Mouse (Mus musculus) liver, adult 2 months (tissue): ENCODE results near the gene Cacna1i. TPM values are rescaled to one million over a fixed set of nuclear protein-coding genes. Genes with fewer than 3 reads are reported as not detected.

ENCODE experiments used
- DNase-seq: peaks from one replicate; pipeline ENCODE4 v3.0.0-alpha.2; 2011; ENCODE audit warnings: low read depth, low spot score; ENCODE audit errors: extremely low read depth
- H3K27ac ChIP-seq: fragments of 200-500 bp; replicated peaks from 2 replicates; pipeline ENCODE4 v1.5.1; 2012; ENCODE audit warnings: low read depth, mild to moderate bottlenecking, control low read depth, inconsistent platforms, low read length; ENCODE audit not compliant: insufficient read depth
- H3K27me3 ChIP-seq: fragments of 200-500 bp; 2 replicates; pipeline ENCODE4 v1.6.1; 2012; ENCODE audit warnings: mild to moderate bottlenecking, moderate library complexity, low read length, inconsistent platforms; ENCODE audit not compliant: control insufficient read depth, insufficient read depth
- H3K36me3 ChIP-seq: fragments of 200-500 bp; 2 replicates; pipeline ENCODE4 v1.6.1; 2012; ENCODE audit warnings: low read length, inconsistent platforms; ENCODE audit not compliant: control insufficient read depth, insufficient read depth
- H3K4me1 ChIP-seq: fragments of 200-500 bp; 2 replicates; pipeline ENCODE4 v1.6.1; 2011; ENCODE audit warnings: low read length; ENCODE audit not compliant: control insufficient read depth, insufficient read depth
- H3K4me3 ChIP-seq: fragments of 200-500 bp; 2 replicates; pipeline ENCODE4 v1.5.1; 2011; ENCODE audit warnings: low read depth, mild to moderate bottlenecking, control low read depth, low read length, moderate library complexity; ENCODE audit not compliant: insufficient read depth
- H3K79me2 ChIP-seq: fragments of 200-500 bp; 2 replicates; pipeline ENCODE4 v1.6.1; 2012; ENCODE audit warnings: inconsistent platforms, mild to moderate bottlenecking, low read length, moderate library complexity; ENCODE audit not compliant: control insufficient read depth, insufficient read depth
- H3K9ac ChIP-seq: fragments of 200-500 bp; 2 replicates; pipeline ENCODE4 v1.6.1; 2012; ENCODE audit warnings: low read depth, mild to moderate bottlenecking, control low read depth, inconsistent platforms, low read length
- CTCF ChIP-seq: fragments of 200-500 bp; IDR thresholded peaks from 2 replicates; pipeline ENCODE4 v1.5.1; 2011; ENCODE audit warnings: low read depth, low read length, control low read depth
- POLR2A ChIP-seq: fragments of 200-500 bp; IDR thresholded peaks from 2 replicates; pipeline ENCODE4 v1.6.1; 2011; ENCODE audit warnings: low read length, control low read depth; ENCODE audit not compliant: insufficient read depth; ENCODE audit errors: extremely low read depth
- WGBS: fragments of 180-500 bp; shearing (Covaris S2); methylation state at CpG from one replicate; pipeline ENCODE4 v1.1.7; 2018; 5-methylcytosine and 5-hydroxymethylcytosine counted together
- polyA plus RNA-seq: library from polyadenylated mRNA; depleted of rRNA; stranded (reverse); fragments of >200 nt; gene quantifications from 2 replicates; pipeline ENCODE4 v1.2.3, GENCODE M21; 2012
- total RNA-seq: library from RNA; depleted of rRNA; stranded (reverse); fragments of >200 nt; gene quantifications from 2 replicates; pipeline ENCODE4 v1.2.3, GENCODE M21; 2014

Cacna1i gene
- total and polyA plus RNA-seq, 2 experiments, result under 0.01 to 0.09 TPM

- no peak overlapping the region for H3K9ac ChIP-seq
- H3K36me3 ChIP-seq, result no peaks in the 10 kb centered on the region
- no peak for DNase-seq
- no peaks in the 10 kb centered on the region for H3K27me3 ChIP-seq
- H3K27ac ChIP-seq, result no peak overlapping the region
- H3K4me3 ChIP-seq, result no peak overlapping the region
- no peaks in the 10 kb centered on the region for H3K79me2 ChIP-seq
- TF ChIP-seq CTCF, result no peak
- no peak for TF ChIP-seq POLR2A
- H3K4me1 ChIP-seq, result no peaks in the 10 kb centered on the region
- WGBS, result 20% methylated on average over 11 of the region's 11 CpGs
Measured at GRCm38 (mm10) chr15:80318543-80319255, 31.7 kb downstream of the Cacna1i start.

GRCm38 (mm10) chr15:80319315-80319714, 32.3 kb downstream of the Cacna1i start:
- H3K79me2 ChIP-seq, result no peaks in the 10 kb centered on the region
- no peak for TF ChIP-seq CTCF
- no peak for TF ChIP-seq POLR2A
- no peaks in the 10 kb centered on the region for H3K27me3 ChIP-seq
- H3K4me1 ChIP-seq, result no peaks in the 10 kb centered on the region
- H3K27ac ChIP-seq, result no peak overlapping the region
- DNase-seq, result no peak
- WGBS, result 56% methylated on average over 2 of the region's 2 CpGs
- H3K9ac ChIP-seq, result no peak overlapping the region
- H3K36me3 ChIP-seq, result no peaks in the 10 kb centered on the region
- no peak overlapping the region for H3K4me3 ChIP-seq

GRCm38 (mm10) chr15:80319921-80320320, 32.9 kb downstream of the Cacna1i start:
- 73% methylated on average over 6 of the region's 6 CpGs for WGBS
- no peak overlapping the region for H3K4me3 ChIP-seq
- H3K27ac ChIP-seq, result no peak overlapping the region
- H3K4me1 ChIP-seq, result no peaks in the 10 kb centered on the region
- TF ChIP-seq POLR2A (no peak), CTCF (no peak)
- no peak overlapping the region for H3K9ac ChIP-seq
- no peaks in the 10 kb centered on the region for H3K27me3 ChIP-seq
- H3K79me2 ChIP-seq, result no peaks in the 10 kb centered on the region
- no peak for DNase-seq
- no peaks in the 10 kb centered on the region for H3K36me3 ChIP-seq

- no peak for DNase-seq
- no peaks in the 10 kb centered on the region for H3K4me1 ChIP-seq
- TF ChIP-seq POLR2A (no peak), CTCF (no peak)
- WGBS, result 52% methylated on average over 2 of the region's 2 CpGs
- no peak overlapping the region for H3K9ac ChIP-seq
- H3K27ac ChIP-seq, result no peak overlapping the region
- H3K27me3 ChIP-seq, result no peaks in the 10 kb centered on the region
- no peak overlapping the region for H3K4me3 ChIP-seq
- H3K79me2 ChIP-seq, result no peaks in the 10 kb centered on the region
- H3K36me3 ChIP-seq, result no peaks in the 10 kb centered on the region
Measured at GRCm38 (mm10) chr15:80325207-80325606, 38.2 kb downstream of the Cacna1i start.

GRCm38 (mm10) chr15:80325756-80326155, 38.7 kb downstream of the Cacna1i start:
- no peak for DNase-seq
- WGBS, result 57% methylated on average over 9 of the region's 9 CpGs
- Histone ChIP-seq H3K27me3 (no peaks in the 10 kb centered on the region), H3K9ac (no peak overlapping the region), H3K4me3 (no peak overlapping the region), H3K27ac (no peak overlapping the region), H3K4me1 (no peaks in the 10 kb centered on the region), H3K79me2 (no peaks in the 10 kb centered on the region), H3K36me3 (no peaks in the 10 kb centered on the region)
- TF ChIP-seq CTCF, result no peak
- no peak for TF ChIP-seq POLR2A

GRCm38 (mm10) chr15:80326947-80327346, 39.9 kb downstream of the Cacna1i start:
- TF ChIP-seq POLR2A (no peak), CTCF (no peak)
- Histone ChIP-seq H3K36me3 (no peaks in the 10 kb centered on the region), H3K79me2 (no peaks in the 10 kb centered on the region), H3K27me3 (no peaks in the 10 kb centered on the region), H3K4me3 (no peak overlapping the region), H3K9ac (no peak overlapping the region), H3K4me1 (no peaks in the 10 kb centered on the region), H3K27ac (no peak overlapping the region)
- WGBS, result 76% methylated on average over 4 of the region's 4 CpGs
- DNase-seq, result no peak
